Mouse (Mus musculus) E14TG2a.4 (cell line): ENCODE measurements at regions not wholly inside any gene's neighbourhood (a gene's known extent, or its start where the extent isn't known, plus 50 kb on each side); places are given as distances from the start of the nearest gene placed in this dataset.

Experiments used
- H3K27me3 ChIP-seq: 2 replicates; pipeline ENCODE4 v1.6.1; 2014; ENCODE audit warnings: low read length, control low read depth; ENCODE audit not compliant: insufficient read depth
- H3K36me3 ChIP-seq: 2 replicates; pipeline ENCODE4 v1.6.1; 2014; ENCODE audit warnings: low read length, control low read depth; ENCODE audit not compliant: insufficient read depth
- H3K4me1 ChIP-seq: replicated peaks from 2 replicates; pipeline ENCODE4 v1.6.1; 2014; ENCODE audit warnings: low read depth, low read length, control low read depth
- H3K4me3 ChIP-seq: replicated peaks from 2 replicates; pipeline ENCODE4 v1.5.1; 2014; ENCODE audit warnings: mild to moderate bottlenecking, low read length
- H3K9me3 ChIP-seq: 2 replicates; pipeline ENCODE4 v1.6.1; 2014; ENCODE audit warnings: low read length, control low read depth
- CTCF ChIP-seq: conservative IDR thresholded peaks from 2 replicates; pipeline ENCODE4 v1.5.1; 2014; ENCODE audit warnings: low read length
- NANOG ChIP-seq: IDR thresholded peaks from 2 replicates; pipeline ENCODE4 v1.6.1; 2014; ENCODE audit warnings: borderline replicate concordance, low read length, mixed read lengths
- POU5F1 ChIP-seq: IDR thresholded peaks from 2 replicates; pipeline ENCODE4 v1.6.1; 2014; ENCODE audit warnings: low read length, borderline replicate concordance

DNA sequence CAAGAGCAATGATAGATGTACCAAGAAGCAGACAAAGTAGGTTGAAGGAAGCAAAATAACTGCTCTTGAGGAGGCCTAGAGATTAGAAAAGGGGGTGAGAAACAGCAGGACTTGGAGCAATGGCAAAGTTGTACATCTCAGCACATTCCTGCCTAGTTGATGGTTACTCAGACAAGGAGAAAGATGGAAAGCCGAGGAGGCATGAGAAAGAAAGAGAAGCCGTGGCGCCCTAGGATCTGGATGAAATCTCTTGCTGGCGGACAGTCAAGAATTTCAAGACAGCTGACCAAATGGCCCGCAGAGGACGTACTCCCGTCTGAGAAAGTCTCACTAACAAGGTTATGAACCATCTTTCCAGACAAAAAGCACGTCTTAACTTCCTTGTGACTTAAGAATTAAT is 242.5 kb upstream of the Pfn2 start:
- no peaks in the 10 kb centered on the region for H3K36me3 ChIP-seq
- 0 out of 2 replicates have a peak, but pooled peaks cover 4% of the 10 kb centered on the region for H3K9me3 ChIP-seq
- H3K4me1 ChIP-seq: no peaks in the 10 kb centered on the region
- no peak for TF ChIP-seq NANOG
- TF ChIP-seq CTCF: no peak
- no peak for TF ChIP-seq POU5F1
- no peak overlapping the region for H3K4me3 ChIP-seq
- no peaks in the 10 kb centered on the region for H3K27me3 ChIP-seq

DNA sequence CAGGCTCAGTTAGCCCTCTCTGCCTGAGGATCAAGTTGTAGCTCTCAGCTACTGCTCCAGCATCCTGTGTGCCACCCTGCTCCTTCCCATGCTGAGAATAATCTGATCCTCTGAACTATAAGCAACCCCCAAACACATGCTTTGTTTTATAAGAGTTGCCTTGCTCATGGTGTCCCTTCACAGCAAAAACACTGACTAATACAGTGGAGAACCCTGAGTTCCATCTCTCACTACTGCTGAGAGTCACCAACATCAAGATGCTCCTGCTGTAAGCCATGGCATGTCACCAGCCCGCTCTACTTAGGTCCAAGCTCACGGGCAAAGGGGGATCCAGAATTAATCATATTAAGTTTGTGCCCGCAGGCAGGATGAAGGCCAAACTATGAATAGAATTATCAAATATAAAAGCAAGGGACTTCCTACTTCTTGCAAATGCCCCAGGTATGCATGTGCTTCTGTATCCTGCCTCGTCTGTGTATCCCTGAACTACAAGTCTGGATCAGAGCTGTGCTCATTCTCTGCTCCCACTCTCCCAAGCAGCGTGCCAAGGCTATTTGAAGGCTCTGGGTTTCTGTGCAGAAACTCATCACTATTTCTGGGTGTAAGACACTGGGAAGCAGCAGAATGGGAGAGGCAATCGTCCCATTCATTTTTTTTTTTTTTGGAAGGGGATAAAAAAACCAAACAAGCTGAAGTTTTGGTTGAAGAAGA is 243.7 kb upstream of the Pfn2 start:
- Histone ChIP-seq H3K27me3 (no peaks in the 10 kb centered on the region), H3K4me1 (no peaks in the 10 kb centered on the region), H3K36me3 (no peaks in the 10 kb centered on the region), H3K4me3 (no peak overlapping the region), H3K9me3 (0 out of 2 replicates have a peak, but pooled peaks cover 4% of the 10 kb centered on the region)
- no peak for TF ChIP-seq NANOG
- TF ChIP-seq POU5F1: no peak
- TF ChIP-seq CTCF: no peak

DNA sequence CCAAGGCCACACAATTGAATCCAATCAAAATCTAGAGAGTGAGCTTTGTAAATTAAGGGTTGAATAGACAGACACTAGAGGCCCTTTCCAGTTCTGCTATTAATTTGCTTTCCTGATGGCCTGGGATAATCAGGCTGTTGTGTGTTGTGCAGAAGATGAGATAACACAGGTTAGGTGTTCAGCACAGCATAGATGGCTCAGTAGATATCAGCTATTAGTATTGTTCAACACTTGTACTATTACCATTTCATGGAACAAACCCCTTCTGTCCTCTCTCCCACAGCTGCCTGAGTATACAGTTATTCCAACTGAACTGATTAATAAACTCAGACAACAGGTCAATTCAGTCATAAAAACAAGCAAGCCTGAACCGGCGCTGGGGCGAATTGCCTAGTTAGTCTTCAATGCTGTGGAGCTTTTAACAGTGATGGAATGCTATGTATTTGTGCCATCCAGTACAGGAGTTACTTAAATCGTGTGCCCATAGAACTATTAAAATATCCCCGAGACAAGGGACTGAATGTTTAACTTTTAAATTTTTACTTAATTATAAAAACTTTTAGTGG is 263.1 kb upstream of the Pfn2 start:
- H3K9me3 ChIP-seq: no peaks in the 10 kb centered on the region
- H3K4me3 ChIP-seq: no peak overlapping the region
- no peaks in the 10 kb centered on the region for H3K4me1 ChIP-seq
- H3K36me3 ChIP-seq: no peaks in the 10 kb centered on the region
- H3K27me3 ChIP-seq: no peaks in the 10 kb centered on the region
- TF ChIP-seq CTCF: no peak
- no peak for TF ChIP-seq NANOG

DNA sequence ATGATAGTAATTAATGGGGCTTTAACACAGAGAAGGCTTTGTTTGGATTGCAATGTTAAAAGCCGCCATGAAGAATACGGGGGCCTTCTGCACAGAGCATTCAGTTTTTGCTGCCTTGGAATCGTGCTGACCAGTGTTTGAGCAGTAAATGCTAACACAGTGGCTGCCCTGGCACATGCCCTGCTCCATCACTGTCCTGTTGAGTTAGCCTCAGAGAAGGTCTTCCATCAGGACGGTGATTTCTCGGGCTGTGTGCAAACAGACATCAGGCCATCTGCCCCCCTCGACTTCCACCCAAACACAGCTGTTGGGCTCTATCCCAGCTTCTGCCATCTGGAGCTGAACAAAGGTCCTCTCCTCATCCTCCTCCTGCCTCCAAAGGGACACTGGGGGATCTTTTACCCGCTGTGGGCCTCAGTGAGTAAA is 264.6 kb upstream of the Pfn2 start:
- no peaks in the 10 kb centered on the region for H3K27me3 ChIP-seq
- no peak for TF ChIP-seq NANOG
- no peak for TF ChIP-seq POU5F1
- no peak for TF ChIP-seq CTCF
- H3K9me3 ChIP-seq: no peaks in the 10 kb centered on the region
- no peaks in the 10 kb centered on the region for H3K36me3 ChIP-seq
- H3K4me1 ChIP-seq: no peaks in the 10 kb centered on the region
- H3K4me3 ChIP-seq: no peak overlapping the region

DNA sequence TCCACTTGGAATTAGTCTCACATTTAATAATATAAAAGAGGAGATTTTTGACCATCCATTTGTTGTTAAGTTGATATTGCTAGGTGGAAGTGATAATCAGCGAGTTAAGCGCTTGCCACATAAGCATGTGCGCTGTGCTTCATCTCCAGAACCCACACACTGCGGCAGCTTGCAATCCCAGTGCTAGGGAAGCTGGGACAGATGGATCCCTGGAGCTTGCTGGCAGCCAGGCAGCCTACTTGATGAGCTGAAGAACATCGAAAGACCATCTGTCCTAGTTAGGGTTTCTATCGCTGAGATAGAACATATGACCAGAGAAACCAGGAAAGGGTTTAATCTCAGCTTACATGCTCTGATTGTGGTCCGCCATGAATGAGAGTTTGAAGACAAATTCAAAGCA is 266.1 kb upstream of the Pfn2 start:
- Histone ChIP-seq H3K4me1 (no peaks in the 10 kb centered on the region), H3K36me3 (no peaks in the 10 kb centered on the region), H3K4me3 (no peak overlapping the region), H3K9me3 (peaks cover 5% of the 10 kb centered on the region), H3K27me3 (no peaks in the 10 kb centered on the region)
- TF ChIP-seq NANOG (no peak), POU5F1 (no peak), CTCF (no peak)

DNA sequence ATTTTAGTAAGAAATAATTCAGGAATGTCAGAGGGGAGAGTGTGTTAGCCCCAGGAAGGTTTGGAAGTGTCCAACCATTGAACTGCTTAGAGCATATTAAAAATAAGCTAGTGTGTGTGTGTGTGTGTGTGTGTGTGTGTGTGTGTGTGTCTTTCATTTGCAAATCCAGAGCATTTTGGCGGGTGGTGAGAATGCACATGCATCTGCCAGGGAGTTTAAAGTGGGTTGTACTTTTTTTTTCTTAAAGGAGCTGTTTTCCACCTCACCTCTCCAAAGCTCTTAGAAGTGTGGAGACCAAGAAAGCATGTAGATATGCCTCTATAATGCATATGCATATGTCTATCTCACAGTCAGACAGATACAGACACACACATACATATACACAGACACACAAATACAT is 267.6 kb upstream of the Pfn2 start:
- Histone ChIP-seq H3K4me3 (no peak overlapping the region), H3K27me3 (no peaks in the 10 kb centered on the region), H3K36me3 (no peaks in the 10 kb centered on the region), H3K4me1 (no peaks in the 10 kb centered on the region; the same call in 1 of the 2 replicates), H3K9me3 (peaks cover 5% of the 10 kb centered on the region)
- TF ChIP-seq CTCF (no peak), POU5F1 (no peak), NANOG (no peak)

DNA sequence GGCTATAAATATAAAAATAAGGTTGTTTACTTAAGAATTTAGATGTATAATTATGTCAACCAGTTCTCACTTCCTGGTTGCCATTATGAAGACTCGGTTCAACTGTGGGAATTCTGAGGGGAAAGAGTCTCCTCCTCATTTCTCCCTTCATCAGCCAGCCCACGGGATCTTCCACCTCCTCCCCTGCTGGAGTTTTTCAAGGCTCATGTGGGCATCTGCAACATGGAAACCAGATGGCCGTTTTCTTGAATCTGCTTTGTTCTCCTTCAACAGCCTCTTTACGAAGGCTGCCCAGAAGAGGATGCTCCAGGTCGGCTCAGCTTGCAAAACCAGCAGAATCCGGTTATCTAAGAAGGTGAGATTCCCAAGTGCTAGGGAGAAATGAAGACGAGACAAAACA is 269.0 kb upstream of the Pfn2 start:
- Histone ChIP-seq H3K4me3 (no peak overlapping the region), H3K27me3 (peaks cover 4% of the 10 kb centered on the region; the same call in 1 of the 2 replicates), H3K4me1 (no peaks in the 10 kb centered on the region; the same call in 1 of the 2 replicates), H3K36me3 (no peaks in the 10 kb centered on the region), H3K9me3 (peaks cover 5% of the 10 kb centered on the region)
- TF ChIP-seq NANOG (no peak), POU5F1 (no peak), CTCF (no peak)

DNA sequence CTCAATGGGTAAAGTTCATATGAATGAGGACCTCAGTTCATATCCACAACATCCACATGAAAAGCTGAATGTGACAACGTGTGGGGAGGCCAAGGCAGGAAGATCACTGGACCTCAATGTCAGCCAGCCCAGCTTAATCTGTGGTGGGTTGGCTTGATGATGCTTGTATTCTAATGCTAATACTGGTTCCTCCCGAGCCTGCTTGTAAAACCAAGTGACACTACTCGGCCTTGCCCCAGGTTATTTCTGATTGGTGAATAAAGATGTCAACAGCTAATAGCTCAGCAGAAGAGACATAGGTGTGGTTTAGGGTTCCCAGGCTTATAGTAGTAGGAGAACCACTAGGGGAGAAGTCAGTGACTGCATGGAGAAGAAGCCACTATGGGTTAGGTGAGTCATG is 272.2 kb upstream of the Pfn2 start:
- Histone ChIP-seq H3K4me3 (no peak overlapping the region), H3K4me1 (peaks cover 5% of the 10 kb centered on the region), H3K9me3 (peaks cover 5% of the 10 kb centered on the region), H3K27me3 (peaks cover 10% of the 10 kb centered on the region; the same call in 1 of the 2 replicates), H3K36me3 (no peaks in the 10 kb centered on the region)
- no peak for TF ChIP-seq POU5F1
- no peak for TF ChIP-seq NANOG
- TF ChIP-seq CTCF: no peak

DNA sequence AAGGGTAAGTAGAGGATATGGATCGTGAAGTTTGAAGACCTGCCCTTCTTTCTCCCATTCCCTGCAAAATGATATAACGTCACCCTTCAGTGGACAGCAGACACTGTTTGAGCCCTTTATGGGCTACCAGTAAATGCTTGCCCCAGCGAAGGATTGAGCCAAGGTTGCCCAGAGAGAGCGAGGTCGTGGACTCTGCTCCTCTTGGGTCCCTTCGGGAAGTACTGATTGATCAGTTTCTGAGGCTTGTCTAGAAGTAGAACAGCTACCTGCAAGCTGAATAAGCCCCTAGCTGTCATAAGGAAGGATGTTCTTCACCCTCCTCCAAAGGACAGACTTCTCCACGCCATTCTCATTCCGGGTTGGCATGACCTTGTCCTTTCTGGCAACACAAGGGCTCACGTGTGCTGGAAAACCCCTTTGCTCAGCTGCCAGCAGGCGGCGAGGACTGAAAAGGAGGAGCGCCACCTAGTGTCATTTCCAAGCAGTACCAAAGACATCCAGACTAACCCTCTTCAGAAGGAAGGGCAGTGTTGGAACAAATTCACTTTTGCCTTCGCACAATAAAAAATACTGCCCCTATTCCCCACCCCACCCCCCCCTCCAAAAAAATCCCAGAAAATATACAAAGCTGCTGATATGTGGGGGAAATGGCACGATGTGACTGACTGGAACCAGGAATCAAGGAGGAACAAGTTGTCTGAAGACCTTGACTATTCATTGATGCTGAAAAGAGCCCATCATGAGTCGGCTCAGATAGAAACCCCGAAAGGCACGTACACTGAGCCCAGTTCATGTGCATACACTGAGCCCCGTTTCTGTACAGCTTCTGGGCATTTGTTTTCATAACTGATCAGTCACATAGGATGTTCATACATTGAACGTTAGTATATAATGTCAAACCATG is 274.8 kb upstream of the Pfn2 start:
- TF ChIP-seq CTCF: peak; percentile 81
- TF ChIP-seq POU5F1: no peak
- no peak for TF ChIP-seq NANOG
- no peaks in the 10 kb centered on the region for H3K36me3 ChIP-seq
- H3K4me3 ChIP-seq: no peak overlapping the region
- H3K27me3 ChIP-seq: peaks cover 10% of the 10 kb centered on the region; the same call in 1 of the 2 replicates
- peaks cover 5% of the 10 kb centered on the region for H3K4me1 ChIP-seq
- H3K9me3 ChIP-seq: peaks cover 5% of the 10 kb centered on the region
